Mouse (Mus musculus): Measurements from ENCODE around the gene Dnajc9. TPM values are rescaled to one million over a fixed set of nuclear protein-coding genes. Genes with fewer than 3 reads are reported as not detected.

The Dnajc9 gene
- polyA plus RNA-seq, 1 experiment from 2014 or later = 74.2 TPM

DNA sequence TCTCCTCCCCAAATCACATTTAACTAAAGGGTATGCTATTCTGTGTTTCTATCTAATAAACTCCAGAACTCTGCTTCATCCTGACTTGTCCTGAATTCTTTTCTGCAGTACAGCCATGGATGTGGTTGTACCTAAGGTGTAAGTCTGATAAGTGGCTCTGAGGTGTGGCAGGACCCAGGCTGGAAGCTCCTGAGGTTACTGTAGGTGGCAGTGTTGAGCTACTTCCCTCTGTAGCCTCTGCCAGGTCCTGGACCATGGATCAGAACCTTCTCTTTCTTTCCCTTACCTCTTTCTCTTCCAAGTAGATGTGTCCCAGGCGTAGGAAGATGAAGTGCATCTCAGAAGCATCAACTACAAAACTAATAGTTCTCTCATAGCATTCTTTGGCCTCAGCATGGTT is 11.4 kb upstream of the Dnajc9 start:
- no peaks in the 10 kb centered on the region for H3K27me3 ChIP-seq (ENCODE audit: control insufficient read depth, insufficient read depth, low read length)
- H3K9me3 ChIP-seq (ENCODE audit: control insufficient read depth, low read length) = no peaks in the 10 kb centered on the region
- no peaks in the 10 kb centered on the region for H3K36me3 ChIP-seq (ENCODE audit: control insufficient read depth, insufficient read depth, low read length)
- no peak overlapping the region for H3K4me2 ChIP-seq (ENCODE audit: low read length)
- no peak overlapping the region for H3K4me3 ChIP-seq (ENCODE audit: control insufficient read depth in 1 of 2, insufficient read depth in 1 of 2, low read depth in 1 of 2, low read length in 2 of 2)
- 50% methylated on average over 1 of the region's 1 CpGs for WGBS
- H3K4me1 ChIP-seq (ENCODE audit: control insufficient read depth in 2 of 2, insufficient read depth in 2 of 2, low read length in 2 of 2) = no peaks in the 10 kb centered on the region
- H3K9ac ChIP-seq (ENCODE audit: low read length) = no peak overlapping the region
- no peak for ATAC-seq (ENCODE audit: insufficient number of reproducible peaks, insufficient read depth, low FRiP score, low read depth)
- no peak overlapping the region for H3K27ac ChIP-seq (replicated peaks in 1 of 2; ENCODE audit: control insufficient read depth in 1 of 2, insufficient read depth in 1 of 2, low read depth in 2 of 2, low read length in 2 of 2)

DNA sequence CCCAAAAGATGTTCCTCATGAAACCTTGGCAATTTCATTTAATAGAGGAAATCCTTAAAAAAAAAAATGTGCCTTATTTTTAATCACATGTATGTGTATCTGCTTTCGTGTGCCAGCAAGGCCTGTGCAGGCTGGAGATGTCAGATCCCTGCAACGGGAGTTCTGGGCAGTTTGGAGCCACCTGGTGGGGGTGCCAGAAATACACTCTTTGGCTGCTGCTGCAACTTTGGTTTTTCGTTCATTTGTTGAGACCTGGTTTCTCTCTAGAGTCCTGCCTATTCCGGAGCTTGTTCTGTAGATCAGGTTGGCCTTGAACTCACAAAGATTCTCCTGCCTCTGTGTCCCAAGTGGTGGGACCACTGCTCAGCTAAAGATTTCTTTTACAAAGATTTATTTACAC is 10.2 kb upstream of the Dnajc9 start:
- WGBS = 38% methylated on average over 4 of the region's 4 CpGs
- Histone ChIP-seq H3K27me3 (ENCODE audit: control insufficient read depth, insufficient read depth, low read length) (no peaks in the 10 kb centered on the region), H3K9ac (ENCODE audit: low read length) (no peak overlapping the region), H3K4me3 (ENCODE audit: control insufficient read depth in 1 of 2, insufficient read depth in 1 of 2, low read depth in 1 of 2, low read length in 2 of 2) (no peak overlapping the region), H3K4me2 (ENCODE audit: low read length) (no peak overlapping the region), H3K36me3 (ENCODE audit: control insufficient read depth, insufficient read depth, low read length) (no peaks in the 10 kb centered on the region), H3K27ac (replicated peaks in 1 of 2; ENCODE audit: control insufficient read depth in 1 of 2, insufficient read depth in 1 of 2, low read depth in 2 of 2, low read length in 2 of 2) (no peak overlapping the region), H3K9me3 (ENCODE audit: control insufficient read depth, low read length) (no peaks in the 10 kb centered on the region), H3K4me1 (ENCODE audit: control insufficient read depth in 2 of 2, insufficient read depth in 2 of 2, low read length in 2 of 2) (no peaks in the 10 kb centered on the region)
- ATAC-seq (ENCODE audit: insufficient number of reproducible peaks, insufficient read depth, low FRiP score, low read depth) = no peak

DNA sequence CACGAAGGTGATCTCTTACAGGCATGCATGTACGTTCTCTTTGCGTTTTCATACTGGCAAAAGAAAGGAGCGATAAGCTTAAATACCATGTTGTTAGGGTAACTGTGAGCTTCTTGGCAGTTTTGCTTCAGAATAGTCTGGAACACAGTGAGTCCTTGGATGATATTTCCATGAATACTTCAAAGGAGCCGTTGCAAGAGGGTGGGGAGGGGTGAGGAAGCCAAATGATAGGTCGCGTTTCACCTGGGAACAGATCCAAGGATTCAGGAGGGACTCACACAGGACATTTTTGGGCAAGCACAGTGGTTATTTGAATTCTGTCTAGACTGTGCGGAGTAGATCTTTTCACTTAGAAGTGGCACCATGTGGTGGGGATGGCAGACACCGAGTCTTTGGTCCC is 8.5 kb upstream of the Dnajc9 start:
- 80% methylated on average over 9 of the region's 9 CpGs for WGBS
- no peak overlapping the region for H3K4me3 ChIP-seq (ENCODE audit: control insufficient read depth in 1 of 2, insufficient read depth in 1 of 2, low read depth in 1 of 2, low read length in 2 of 2)
- no peak for ATAC-seq (ENCODE audit: insufficient number of reproducible peaks, insufficient read depth, low FRiP score, low read depth)
- no peaks in the 10 kb centered on the region for H3K9me3 ChIP-seq (ENCODE audit: control insufficient read depth, low read length)
- no peaks in the 10 kb centered on the region for H3K36me3 ChIP-seq (ENCODE audit: control insufficient read depth, insufficient read depth, low read length)
- 0 out of 4 replicates have a peak, but pooled peaks cover 0 to 3% of the 10 kb centered on the region in 2 experiments for H3K4me1 ChIP-seq (ENCODE audit: control insufficient read depth in 2 of 2, insufficient read depth in 2 of 2, low read length in 2 of 2)
- H3K9ac ChIP-seq (ENCODE audit: low read length) = no peak overlapping the region
- no peak overlapping the region for H3K27ac ChIP-seq (replicated peaks in 1 of 2; ENCODE audit: control insufficient read depth in 1 of 2, insufficient read depth in 1 of 2, low read depth in 2 of 2, low read length in 2 of 2)
- H3K27me3 ChIP-seq (ENCODE audit: control insufficient read depth, insufficient read depth, low read length) = no peaks in the 10 kb centered on the region
- no peak overlapping the region for H3K4me2 ChIP-seq (ENCODE audit: low read length)

DNA sequence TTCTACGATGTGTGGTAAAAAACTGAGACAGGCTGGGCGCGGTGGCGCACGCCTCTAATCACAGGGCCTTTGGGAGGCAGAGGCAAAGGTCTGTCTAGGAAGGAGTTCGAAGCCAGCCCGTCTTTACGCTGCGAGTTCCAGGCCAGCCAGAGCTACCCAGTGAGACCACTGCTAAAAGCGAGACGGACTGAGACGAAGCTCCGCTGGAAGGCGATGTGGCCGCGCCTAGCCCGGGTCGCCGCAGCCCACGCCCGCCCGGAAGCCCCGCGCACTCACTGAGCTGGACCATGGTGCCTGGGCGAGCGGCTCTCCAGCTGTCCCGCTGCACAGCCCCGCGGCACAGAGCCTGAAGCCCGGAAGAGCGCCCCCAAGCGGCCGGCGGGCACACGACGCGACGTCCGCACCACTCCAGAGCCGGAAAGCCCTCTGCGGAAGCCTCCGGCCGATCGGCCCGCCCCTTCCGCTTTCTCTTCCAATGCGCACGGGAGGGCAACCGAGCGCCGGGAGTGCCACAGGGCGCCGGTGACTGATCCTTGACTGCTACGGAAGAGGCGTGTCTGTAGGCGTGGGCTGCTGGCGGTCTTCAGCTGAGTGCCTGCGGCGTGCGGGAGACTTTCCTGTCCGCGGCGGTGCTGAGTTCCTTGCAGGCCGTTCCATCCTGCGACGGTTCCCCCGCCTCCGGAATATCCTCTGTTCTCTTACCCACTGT is 4.6 kb upstream of the Dnajc9 start, which contains the start of gene Mrps16:
Gene Mrps16, minus strand, starts transcription at position 430 of the 709 bp plus-strand sequence.
- Histone ChIP-seq H3K4me1 (ENCODE audit: control insufficient read depth in 2 of 2, insufficient read depth in 2 of 2, low read length in 2 of 2) (peaks cover 0 to 8% of the 10 kb centered on the region in 2 experiments; a peak in 2 of 4 replicates), H3K36me3 (ENCODE audit: control insufficient read depth, insufficient read depth, low read length) (peaks cover 24% of the 10 kb centered on the region), H3K9ac (ENCODE audit: low read length) (peak within 1 kb of the TSS; percentile 94), H3K9me3 (ENCODE audit: control insufficient read depth, low read length) (no peaks in the 10 kb centered on the region), H3K4me3 (ENCODE audit: control insufficient read depth in 1 of 2, insufficient read depth in 1 of 2, low read depth in 1 of 2, low read length in 2 of 2) (peak within 1 kb of the TSS; percentile 79 to 95), H3K4me2 (ENCODE audit: low read length) (peak within 1 kb of the TSS; percentile 77), H3K27me3 (ENCODE audit: control insufficient read depth, insufficient read depth, low read length) (no peaks in the 10 kb centered on the region), H3K27ac (replicated peaks in 1 of 2; ENCODE audit: control insufficient read depth in 1 of 2, insufficient read depth in 1 of 2, low read depth in 2 of 2, low read length in 2 of 2) (peak within 1 kb of the TSS; percentile 88 to 89)
- under 1% methylated on average over 68 of the region's 68 CpGs for WGBS
- ATAC-seq (ENCODE audit: insufficient number of reproducible peaks, insufficient read depth, low FRiP score, low read depth) = peak; percentile 95

DNA sequence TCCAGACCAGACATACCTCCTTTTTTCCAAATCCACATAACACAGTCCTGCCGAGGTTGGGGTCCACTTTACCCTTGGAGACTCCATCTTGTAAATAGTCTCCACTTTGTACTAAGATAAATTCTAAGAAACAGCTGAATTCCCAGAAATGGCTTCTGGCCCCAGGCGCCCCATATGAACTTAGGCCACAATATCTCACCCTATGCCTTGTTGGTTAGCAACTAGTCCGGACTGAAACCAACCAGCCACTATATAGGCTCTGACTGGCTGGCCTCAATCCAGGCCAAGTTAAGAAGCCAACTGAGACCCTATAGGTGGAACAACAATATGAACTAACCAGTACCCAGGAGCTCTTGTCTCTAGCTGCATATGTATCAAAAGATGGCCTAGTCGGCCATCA is 3.6 kb upstream of the Dnajc9 start:
- peaks cover 28% of the 10 kb centered on the region for H3K36me3 ChIP-seq (ENCODE audit: control insufficient read depth, insufficient read depth, low read length)
- H3K4me2 ChIP-seq (ENCODE audit: low read length) = peak overlapping the region; percentile 77
- peaks cover 2 to 18% of the 10 kb centered on the region in 2 experiments for H3K4me1 ChIP-seq (ENCODE audit: control insufficient read depth in 2 of 2, insufficient read depth in 2 of 2, low read length in 2 of 2)
- 79% methylated on average over 4 of the region's 4 CpGs for WGBS
- no peak overlapping the region for H3K4me3 ChIP-seq (ENCODE audit: control insufficient read depth in 1 of 2, insufficient read depth in 1 of 2, low read depth in 1 of 2, low read length in 2 of 2)
- no peak overlapping the region for H3K9ac ChIP-seq (ENCODE audit: low read length)
- ATAC-seq (ENCODE audit: insufficient number of reproducible peaks, insufficient read depth, low FRiP score, low read depth) = no peak
- H3K27ac ChIP-seq (replicated peaks in 1 of 2; ENCODE audit: control insufficient read depth in 1 of 2, insufficient read depth in 1 of 2, low read depth in 2 of 2, low read length in 2 of 2) = no peak overlapping the region
- H3K27me3 ChIP-seq (ENCODE audit: control insufficient read depth, insufficient read depth, low read length) = no peaks in the 10 kb centered on the region
- H3K9me3 ChIP-seq (ENCODE audit: control insufficient read depth, low read length) = no peaks in the 10 kb centered on the region

DNA sequence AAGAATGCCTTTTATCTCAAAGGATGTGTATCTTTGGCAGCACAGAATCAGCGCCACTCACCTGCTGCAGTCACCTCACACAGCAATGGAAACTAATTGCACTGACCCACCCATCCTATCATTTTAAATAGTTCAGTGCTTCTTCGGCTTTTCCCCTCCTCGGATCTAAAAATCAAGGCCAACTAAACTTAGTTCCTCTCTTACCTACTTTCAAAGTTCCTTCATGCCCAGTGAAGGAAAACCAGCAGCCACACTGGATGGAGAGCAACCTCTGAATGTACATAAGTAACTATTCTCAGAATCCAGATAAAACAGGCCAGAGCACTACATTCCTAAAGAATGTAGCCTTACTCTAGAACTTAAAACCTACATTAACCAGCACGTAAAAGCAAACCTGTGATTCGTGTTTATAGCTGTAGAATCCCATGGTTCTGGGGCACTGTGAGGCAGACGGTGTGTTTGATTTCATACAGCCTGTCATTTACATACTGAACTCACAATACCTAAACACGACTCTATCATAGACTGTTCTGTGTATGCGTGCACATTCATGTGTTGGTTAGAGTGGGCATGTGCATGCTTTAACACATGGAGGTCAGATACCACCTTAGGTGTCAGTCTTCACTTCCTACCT is 853 bp upstream of the Dnajc9 start:
- Histone ChIP-seq H3K36me3 (ENCODE audit: control insufficient read depth, insufficient read depth, low read length) (peaks cover 54% of the 10 kb centered on the region), H3K9me3 (ENCODE audit: control insufficient read depth, low read length) (no peaks in the 10 kb centered on the region), H3K4me1 (ENCODE audit: control insufficient read depth in 2 of 2, insufficient read depth in 2 of 2, low read length in 2 of 2) (peaks cover 8 to 26% of the 10 kb centered on the region in 2 experiments), H3K4me3 (ENCODE audit: control insufficient read depth in 1 of 2, insufficient read depth in 1 of 2, low read depth in 1 of 2, low read length in 2 of 2) (peak overlapping the region in 1 of 2 experiments; percentile 82; a peak in 3 of 4 replicates), H3K9ac (ENCODE audit: low read length) (peak overlapping the region; percentile 85; the same call in 1 of the 2 replicates), H3K27ac (replicated peaks in 1 of 2; ENCODE audit: control insufficient read depth in 1 of 2, insufficient read depth in 1 of 2, low read depth in 2 of 2, low read length in 2 of 2) (peak overlapping the region in 1 of 2 experiments; percentile 80; a peak in 3 of 4 replicates), H3K4me2 (ENCODE audit: low read length) (peak overlapping the region; percentile 82), H3K27me3 (ENCODE audit: control insufficient read depth, insufficient read depth, low read length) (no peaks in the 10 kb centered on the region)
- WGBS = 80% methylated on average over 8 of the region's 8 CpGs
- no peak for ATAC-seq (ENCODE audit: insufficient number of reproducible peaks, insufficient read depth, low FRiP score, low read depth)

DNA sequence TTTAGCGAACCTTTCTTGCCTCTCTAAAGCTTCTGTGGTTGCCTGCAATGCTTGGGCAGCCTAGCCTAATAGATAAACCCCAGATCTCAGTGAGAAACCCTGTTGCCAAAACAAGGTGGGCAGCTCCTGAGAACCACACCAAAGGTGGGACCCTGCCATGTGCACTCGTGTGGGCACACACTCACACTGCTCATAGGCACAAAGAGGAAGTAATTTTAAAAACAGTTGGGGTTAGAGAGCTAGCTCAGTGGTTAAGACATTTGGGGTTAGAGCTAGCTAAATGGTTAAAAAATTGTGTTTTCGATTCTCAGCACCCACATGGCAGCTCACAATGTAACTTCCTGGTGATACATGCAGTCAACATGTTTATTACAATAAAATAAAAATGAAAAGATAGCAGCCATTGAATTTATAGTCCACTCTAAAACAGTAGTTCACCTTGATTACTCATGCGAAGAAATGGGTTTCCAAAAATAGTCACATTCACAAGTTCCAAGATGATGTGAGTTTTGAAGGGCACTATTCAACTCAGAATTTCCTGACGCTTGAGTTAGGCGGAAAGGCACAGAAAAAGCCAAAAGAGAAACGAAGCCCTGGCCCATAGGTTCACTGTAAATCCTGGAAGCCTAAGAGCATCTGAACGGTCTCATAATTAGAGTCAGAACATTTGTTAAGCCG is 8.8 kb downstream of the Dnajc9 start:
- no peak overlapping the region for H3K27ac ChIP-seq (replicated peaks in 1 of 2; ENCODE audit: control insufficient read depth in 1 of 2, insufficient read depth in 1 of 2, low read depth in 2 of 2, low read length in 2 of 2)
- H3K4me2 ChIP-seq (ENCODE audit: low read length) = no peak overlapping the region
- no peak overlapping the region for H3K9ac ChIP-seq (ENCODE audit: low read length)
- peaks cover 75% of the 10 kb centered on the region for H3K36me3 ChIP-seq (ENCODE audit: control insufficient read depth, insufficient read depth, low read length)
- peaks cover 8 to 20% of the 10 kb centered on the region in 2 experiments for H3K4me1 ChIP-seq (ENCODE audit: control insufficient read depth in 2 of 2, insufficient read depth in 2 of 2, low read length in 2 of 2)
- H3K4me3 ChIP-seq (ENCODE audit: control insufficient read depth in 1 of 2, insufficient read depth in 1 of 2, low read depth in 1 of 2, low read length in 2 of 2) = no peak overlapping the region
- no peaks in the 10 kb centered on the region for H3K27me3 ChIP-seq (ENCODE audit: control insufficient read depth, insufficient read depth, low read length)
- no peak for ATAC-seq (ENCODE audit: insufficient number of reproducible peaks, insufficient read depth, low FRiP score, low read depth)
- 84% methylated on average over 9 of the region's 9 CpGs for WGBS
- H3K9me3 ChIP-seq (ENCODE audit: control insufficient read depth, low read length) = no peaks in the 10 kb centered on the region

Data from heart, embryonic 14.5 days (tissue).